Mouse (Mus musculus) neural tube, embryonic 13.5 days (tissue): ENCODE results near the gene Abcf3. TPM values are rescaled to one million over a fixed set of nuclear protein-coding genes. Genes with fewer than 3 reads are reported as not detected.

Experiments
- ATAC-seq: fragments of 200-750 bp; cut with Nextera tagmentation; 2 replicates; pipeline ENCODE4 v1.8.0; 2017; ENCODE audit warnings: low read depth, mild to moderate bottlenecking, moderate TSS enrichment, moderate library complexity
- H3K27ac ChIP-seq: fragments of 300-500 bp; sonication (generic); replicated peaks from 2 replicates; pipeline ENCODE4 v1.5.1; 2015; ENCODE audit warnings: moderate library complexity, mild to moderate bottlenecking, inconsistent platforms
- H3K27me3 ChIP-seq: fragments of 300-500 bp; sonication (generic); 2 replicates; pipeline ENCODE4 v1.6.1; 2015; ENCODE audit warnings: mild to moderate bottlenecking, inconsistent platforms
- H3K36me3 ChIP-seq: fragments of 300-500 bp; sonication (generic); 2 replicates; pipeline ENCODE4 v1.6.1; 2015; ENCODE audit warnings: mild to moderate bottlenecking, inconsistent platforms
- H3K4me1 ChIP-seq: fragments of 300-500 bp; sonication (generic); replicated peaks from 2 replicates; pipeline ENCODE4 v1.6.1; 2015; ENCODE audit warnings: inconsistent platforms
- H3K4me2 ChIP-seq: fragments of 300-500 bp; sonication (generic); 2 replicates; pipeline ENCODE4 v1.6.1; 2015; ENCODE audit warnings: inconsistent platforms, mild to moderate bottlenecking, moderate library complexity
- H3K4me3 ChIP-seq: fragments of 300-500 bp; sonication (generic); 2 replicates; pipeline ENCODE4 v1.5.1; 2015; ENCODE audit warnings: mild to moderate bottlenecking, inconsistent platforms
- H3K9ac ChIP-seq: fragments of 300-500 bp; sonication (generic); 2 replicates; pipeline ENCODE4 v1.6.1; 2015; ENCODE audit warnings: moderate library complexity, mild to moderate bottlenecking, inconsistent platforms
- H3K9me3 ChIP-seq: fragments of 300-500 bp; sonication (generic); 2 replicates; pipeline ENCODE4 v1.6.1; 2016; ENCODE audit warnings: inconsistent platforms
- WGBS: fragments of 180-500 bp; shearing (Covaris S2); methylation state at CpG from one replicate; pipeline ENCODE4 v1.1.7; 2015; 5-methylcytosine and 5-hydroxymethylcytosine counted together
- microRNA counts: library from miRNA; unstranded; fragments of <30 nt; microRNA quantifications from one replicate; lab custom pipeline; 2016
- microRNA-seq: library from miRNA; unstranded; fragments of <30 nt; microRNA quantifications from one replicate; pipeline ENCODE4, GENCODE M21; 2016
- polyA plus RNA-seq: library from polyadenylated mRNA; unstranded; fragments of >200 nt; fragmentation: Nextera tagmentation; extraction: Ambion mirVana; gene quantifications from 2 replicates; pipeline ENCODE4 v1.2.1, GENCODE M21; 2015

Abcf3 gene
- polyA plus RNA-seq, 1 experiment from 2014 or later: 81.5 TPM

DNA sequence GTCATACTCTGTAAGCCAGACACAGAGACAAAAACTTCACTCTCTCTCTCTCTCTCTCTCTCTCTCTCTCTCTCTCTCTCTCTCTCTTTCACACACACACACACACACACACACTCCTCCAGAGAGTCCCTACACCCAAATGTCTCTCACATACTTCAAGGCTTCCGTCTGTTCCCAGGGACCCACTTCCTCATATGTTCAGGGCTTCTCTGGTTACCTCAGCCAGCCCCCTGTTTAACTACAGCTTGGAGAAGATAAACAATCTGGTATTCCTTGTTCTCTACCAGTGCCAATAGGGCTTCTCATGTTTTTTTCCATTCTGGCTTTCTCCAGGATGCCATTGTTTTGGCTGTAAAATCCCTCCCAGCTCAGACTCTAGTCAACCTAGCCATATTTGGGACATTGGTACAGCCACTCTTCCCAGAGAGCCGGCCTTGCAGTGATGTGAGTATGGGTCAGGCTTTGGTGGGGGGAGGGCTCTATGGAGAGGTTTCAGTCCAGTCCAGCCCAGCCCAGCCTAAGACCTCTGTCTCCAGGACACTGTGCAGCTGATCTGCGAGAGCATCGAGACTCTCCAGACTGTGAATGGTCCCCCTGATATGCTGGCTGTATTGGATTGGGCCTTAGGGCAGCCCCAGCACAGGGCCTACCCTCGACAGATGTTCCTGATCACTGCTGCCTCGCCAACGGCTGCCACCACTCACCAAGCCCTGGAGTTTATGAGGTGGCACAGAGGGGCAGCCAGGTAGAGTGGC, 48.5 kb downstream of the Abcf3 start:
- ATAC-seq: no peak
- no peaks in the 10 kb centered on the region for H3K9me3 ChIP-seq
- peaks cover 39% of the 10 kb centered on the region for H3K27me3 ChIP-seq
- no peaks in the 10 kb centered on the region for H3K36me3 ChIP-seq
- no peak overlapping the region for H3K27ac ChIP-seq
- H3K4me1 ChIP-seq: no peaks in the 10 kb centered on the region
- H3K9ac ChIP-seq: no peak overlapping the region
- H3K4me3 ChIP-seq: no peak overlapping the region
- no peak overlapping the region for H3K4me2 ChIP-seq
- WGBS: 71% methylated on average over 7 of the region's 7 CpGs

- peaks cover 13% of the 10 kb centered on the region for H3K4me1 ChIP-seq
- ATAC-seq: 0 out of 2 replicates have a peak, but pooled peaks have one; percentile 19
- WGBS: 69% methylated on average over 5 of the region's 5 CpGs
- no peak overlapping the region for H3K4me2 ChIP-seq
- H3K27me3 ChIP-seq: peaks cover 2% of the 10 kb centered on the region; the same call in 1 of the 2 replicates
- H3K9me3 ChIP-seq: no peaks in the 10 kb centered on the region
- H3K9ac ChIP-seq: no peak overlapping the region
- H3K4me3 ChIP-seq: no peak overlapping the region
- H3K36me3 ChIP-seq: peaks cover 20% of the 10 kb centered on the region
- H3K27ac ChIP-seq: no peak overlapping the region
Observed at GRCm38 (mm10) chr16:20600511-20600910, 52.1 kb downstream of the Abcf3 start.

GRCm38 (mm10) chr16:20604705-20605104, 56.3 kb downstream of the Abcf3 start:
- H3K4me3 ChIP-seq: no peak overlapping the region
- 0 out of 2 replicates have a peak overlapping the region, but pooled peaks have one; percentile 42 for H3K27ac ChIP-seq
- H3K4me2 ChIP-seq: no peak overlapping the region
- no peak overlapping the region for H3K9ac ChIP-seq
- WGBS: 52% methylated on average over 9 of the region's 9 CpGs
- H3K9me3 ChIP-seq: no peaks in the 10 kb centered on the region
- H3K36me3 ChIP-seq: peaks cover 48% of the 10 kb centered on the region
- no peaks in the 10 kb centered on the region for H3K27me3 ChIP-seq
- peak; percentile 28; the same call in 1 of the 2 replicates for ATAC-seq
- peaks cover 26% of the 10 kb centered on the region for H3K4me1 ChIP-seq

- under 1% methylated on average over 28 of the region's 28 CpGs for WGBS
- Histone ChIP-seq H3K4me1 (peaks cover 29% of the 10 kb centered on the region), H3K27ac (peak overlapping the region; percentile 90), H3K36me3 (peaks cover 31% of the 10 kb centered on the region), H3K9me3 (no peaks in the 10 kb centered on the region), H3K4me3 (peak overlapping the region; percentile 84), H3K4me2 (peak overlapping the region; percentile 84), H3K9ac (peak overlapping the region; percentile 92), H3K27me3 (no peaks in the 10 kb centered on the region)
- peak; percentile 70 for ATAC-seq
Observed at GRCm38 (mm10) chr16:20610501-20611356, 62.4 kb downstream of the Abcf3 start.

MicroRNAs encoded within 50 kb of the gene (microRNA counts, 519-probe panel; counts per million panel counts)
- 3,632 counts per million, percentile 53 among the panel's probes with 10 or more counts for microRNA mmu-miR-1224 (lab: Ali Mortazavi, UCI)

Small RNA genes lying within 50 kb of the gene (microRNA-seq; reads per million reads assigned to microRNA genes)
- 37.0 reads per million, percentile 42 among the genes with 10 or more reads in this experiment for gene Mir1224

Other genes starting within 250 kb of the Abcf3 start
- gene Parl, start 246.2 kb upstream of the Abcf3 start, polyA plus RNA-seq: 77.5 and 85.7 TPM in 2 replicates
- gene Cyp2ab1, start 223.2 kb upstream of the Abcf3 start, polyA plus RNA-seq: not detected in 2 replicates
- 120 and 123 TPM in 2 replicates for gene Abcc5, start 122.2 kb upstream of the Abcf3 start, polyA plus RNA-seq
- gene Eif2b5, start 49.8 kb upstream of the Abcf3 start, polyA plus RNA-seq: 102 and 103 TPM in 2 replicates
- gene Dvl3, start 31.6 kb upstream of the Abcf3 start, polyA plus RNA-seq: 48.5 and 55.4 TPM in 2 replicates
- gene Ap2m1, start 13.1 kb upstream of the Abcf3 start, polyA plus RNA-seq: 1,020 and 1,063 TPM in 2 replicates
- gene Vwa5b2, start 40.9 kb downstream of the Abcf3 start, polyA plus RNA-seq: 23.8 and 27.0 TPM in 2 replicates
- gene Eef1akmt4, start 63.0 kb downstream of the Abcf3 start, polyA plus RNA-seq: 15.0 and 16.2 TPM in 2 replicates
- gene Gm49333, start 63.0 kb downstream of the Abcf3 start, polyA plus RNA-seq: 1.4 TPM in 1 of 2 replicates, not detected in the other
- gene Alg3, start 63.2 kb downstream of the Abcf3 start, polyA plus RNA-seq: 43.2 and 44.8 TPM in 2 replicates
- gene Camk2n2, start 72.7 kb downstream of the Abcf3 start, polyA plus RNA-seq: 20.8 and 23.7 TPM in 2 replicates
- gene Ece2, start 81.3 kb downstream of the Abcf3 start, polyA plus RNA-seq: 12.2 and 12.8 TPM in 2 replicates
- gene Psmd2, start 103.1 kb downstream of the Abcf3 start, polyA plus RNA-seq: 352 and 361 TPM in 2 replicates
- gene Eif4g1, start 119.7 kb downstream of the Abcf3 start, polyA plus RNA-seq: 141 and 144 TPM in 2 replicates
- 26.3 and 27.8 TPM in 2 replicates for gene Fam131a, start 144.7 kb downstream of the Abcf3 start, polyA plus RNA-seq
- gene Polr2h, start 169.1 kb downstream of the Abcf3 start, polyA plus RNA-seq: 89.9 and 92.3 TPM in 2 replicates
- gene Clcn2, start 169.2 kb downstream of the Abcf3 start, polyA plus RNA-seq: 30.8 and 31.4 TPM in 2 replicates
- 5.8 and 6.9 TPM in 2 replicates for gene Chrd, start 184.6 kb downstream of the Abcf3 start, polyA plus RNA-seq
- gene Thpo, start 185.9 kb downstream of the Abcf3 start, polyA plus RNA-seq: 0.99 and 1.5 TPM in 2 replicates